Mouse (Mus musculus): ENCODE measurements at regions not wholly inside any gene's neighbourhood (a gene's known extent, or its start where the extent isn't known, plus 50 kb on each side); places are given as distances from the start of the nearest gene placed in this dataset.

GRCm38 (mm10) chr2:146565693-146566092 lies 53.5 kb upstream of the Ralgapa2 start:
- no peak for DNase-seq

GRCm38 (mm10) chr2:146568171-146568842 lies 56.2 kb upstream of the Ralgapa2 start:
- DNase-seq: no peak

- no peak for DNase-seq
These were observed 58.9 kb upstream of the Ralgapa2 start for GRCm38 (mm10) chr2:146571036-146571435.

DNA sequence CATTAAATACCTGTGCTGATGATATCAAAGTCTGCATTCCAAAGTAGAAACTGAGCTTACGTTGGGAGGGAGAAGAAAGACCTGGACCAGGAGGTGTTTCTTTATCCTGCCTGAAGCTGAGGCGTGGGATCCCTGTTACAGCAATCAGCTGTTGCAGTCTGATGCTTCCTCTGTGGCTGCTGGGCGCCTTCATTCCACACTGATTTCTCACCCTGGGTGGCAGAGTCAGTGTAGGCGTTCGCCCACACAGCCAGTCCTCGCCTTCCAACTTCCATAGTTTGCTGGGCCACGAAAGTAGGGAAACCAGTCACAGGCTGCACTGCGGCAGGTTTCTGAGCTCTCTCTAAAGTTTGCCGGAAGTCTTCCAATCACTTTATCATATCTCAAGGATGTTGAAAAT lies 59.7 kb upstream of the Ralgapa2 start:
- no peak for DNase-seq

- DNase-seq: no peak
These were observed 63.6 kb upstream of the Ralgapa2 start for GRCm38 (mm10) chr2:146575610-146576297.

- DNase-seq: no peak
These were observed 64.3 kb upstream of the Ralgapa2 start for GRCm38 (mm10) chr2:146576298-146576905.

DNA sequence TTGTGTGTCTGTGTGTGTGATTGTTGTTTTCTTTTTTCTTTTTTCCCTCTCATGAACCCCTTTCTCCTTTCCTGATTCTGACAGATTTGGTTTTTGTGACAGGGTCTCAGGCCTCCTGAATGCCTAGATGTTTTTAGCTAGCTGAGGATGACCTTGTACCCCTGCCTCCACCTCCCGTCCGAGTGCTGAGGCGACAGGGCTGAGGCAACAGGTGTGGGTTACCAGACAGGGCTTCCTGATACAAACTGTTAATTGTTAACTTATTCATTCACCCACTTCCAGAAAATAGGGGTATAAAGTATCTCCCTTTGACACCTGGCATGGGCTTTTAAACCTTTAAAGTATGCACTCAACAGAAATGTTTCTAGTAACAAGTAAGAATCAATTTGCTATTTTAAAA lies 65.0 kb upstream of the Ralgapa2 start:
- DNase-seq: no peak

DNA sequence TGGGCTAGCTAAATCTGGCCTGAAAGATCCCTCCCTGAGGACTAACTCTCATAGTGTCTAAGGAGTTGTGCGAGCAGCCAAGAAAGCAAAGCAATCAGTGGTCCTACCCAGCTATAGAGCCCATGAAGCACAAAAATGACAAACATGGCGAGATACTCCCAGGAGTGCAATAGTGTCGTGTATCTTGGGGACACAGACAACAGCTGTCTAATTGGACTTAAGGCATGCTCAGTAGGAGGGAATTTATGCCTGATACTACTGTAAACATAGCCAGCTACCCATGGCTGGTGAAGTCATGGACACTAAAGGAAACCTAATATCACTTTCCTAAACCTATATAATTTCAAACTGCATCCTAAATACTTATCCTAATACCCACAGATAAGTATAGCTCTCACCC lies 69.1 kb upstream of the Ralgapa2 start:
- DNase-seq: no peak

DNA sequence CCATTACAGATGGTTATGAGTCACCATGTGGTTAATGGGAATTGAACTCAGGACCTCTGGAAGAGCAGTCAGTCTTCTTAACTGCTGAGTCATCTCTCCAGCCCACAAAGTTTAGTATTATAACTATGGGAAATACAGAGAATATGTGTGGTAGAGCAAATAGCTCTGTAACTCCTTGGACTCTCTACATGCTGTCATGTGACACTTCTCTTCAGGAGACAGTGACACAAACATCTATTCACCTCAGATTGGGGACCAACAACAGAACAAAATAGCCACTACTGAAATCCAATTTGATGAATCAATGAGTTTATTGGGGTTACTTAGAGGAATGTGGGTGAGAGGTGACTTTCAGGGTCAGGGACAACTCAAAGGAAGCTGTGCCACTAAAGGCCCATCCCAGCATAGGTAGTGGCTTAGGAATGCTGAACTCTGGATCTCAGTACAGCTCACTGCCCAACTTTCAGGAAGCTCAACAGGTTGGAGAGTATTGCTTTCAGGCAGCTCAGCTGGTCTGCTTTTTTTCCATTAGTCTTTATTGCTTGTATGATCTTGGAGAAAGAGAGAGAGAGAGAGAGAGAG lies 71.8 kb upstream of the Ralgapa2 start:
- no peak for DNase-seq

DNA sequence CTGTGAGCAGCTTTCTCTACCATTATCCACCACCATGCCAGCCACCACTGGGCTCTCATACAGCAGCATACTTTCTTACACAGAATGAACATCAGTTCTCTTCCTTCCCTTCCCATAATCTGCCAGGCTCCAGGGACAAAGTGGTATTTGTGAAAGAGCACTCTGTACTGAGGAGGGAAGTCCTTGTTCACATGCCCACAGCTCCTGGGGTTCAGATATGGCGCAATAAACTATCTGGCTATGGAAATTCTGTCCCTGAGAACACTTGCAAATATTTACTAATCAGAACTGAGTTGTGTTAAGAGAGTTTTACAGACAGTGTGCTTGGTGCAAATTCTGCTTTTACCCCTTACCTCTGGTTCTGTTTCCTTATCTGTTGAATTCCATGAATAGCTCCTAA lies 74.2 kb upstream of the Ralgapa2 start:
- DNase-seq: no peak

GRCm38 (mm10) chr2:146586981-146587380 lies 74.8 kb upstream of the Ralgapa2 start:
- DNase-seq: no peak

DNA sequence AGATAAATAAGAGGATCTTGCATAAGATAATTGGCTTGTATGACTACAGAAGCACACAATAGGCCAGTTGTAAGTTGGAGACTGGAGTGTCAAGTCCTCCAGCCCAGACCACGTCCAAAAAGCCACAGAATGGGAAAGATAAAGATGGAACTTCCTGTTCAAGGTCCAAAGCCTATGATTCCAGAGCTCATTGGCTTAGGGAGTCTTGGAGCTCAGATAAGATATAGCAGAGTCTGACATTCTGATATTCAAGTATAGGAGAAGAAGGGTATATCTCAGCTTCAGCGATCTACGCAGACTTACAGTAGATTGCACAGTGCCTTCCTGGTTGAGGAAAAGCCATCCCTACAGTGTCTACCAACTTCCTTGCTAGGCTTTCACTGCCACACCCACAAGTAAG lies 77.7 kb upstream of the Ralgapa2 start:
- DNase-seq: no peak

- no peak for DNase-seq
These were observed 81.1 kb upstream of the Ralgapa2 start for GRCm38 (mm10) chr2:146593291-146593690.

DNA sequence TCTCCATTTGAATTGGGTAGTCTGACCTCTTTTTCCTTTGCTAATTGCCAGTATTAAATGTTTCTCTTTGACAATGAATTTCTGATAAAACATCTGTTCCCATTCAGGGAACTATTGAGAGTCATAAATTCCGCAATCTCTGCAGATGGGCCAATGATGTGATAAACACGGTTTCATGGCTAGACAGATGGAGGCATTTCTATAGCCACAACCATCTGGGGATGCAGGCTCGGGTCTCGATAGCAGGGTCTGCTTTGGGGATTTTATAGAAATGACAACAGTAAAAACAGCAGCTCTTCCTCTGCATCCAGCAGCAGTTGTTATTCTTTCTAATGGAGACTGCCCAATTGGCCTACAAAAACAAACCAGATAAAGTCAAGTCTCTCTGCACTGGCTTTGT lies 82.1 kb upstream of the Ralgapa2 start:
- no peak for DNase-seq

GRCm38 (mm10) chr2:146595673-146596072 lies 83.5 kb upstream of the Ralgapa2 start:
- no peak for DNase-seq

GRCm38 (mm10) chr2:146606170-146606569 lies 94.0 kb upstream of the Ralgapa2 start:
- no peak for DNase-seq

- DNase-seq: no peak
These were observed 98.8 kb upstream of the Ralgapa2 start for GRCm38 (mm10) chr2:146610896-146611295.

- peak; percentile 21 for DNase-seq
These were observed 99.9 kb upstream of the Ralgapa2 start for GRCm38 (mm10) chr2:146611886-146612521.

- DNase-seq: peak; percentile 7
These were observed 100.6 kb upstream of the Ralgapa2 start for GRCm38 (mm10) chr2:146612522-146613288.

DNA sequence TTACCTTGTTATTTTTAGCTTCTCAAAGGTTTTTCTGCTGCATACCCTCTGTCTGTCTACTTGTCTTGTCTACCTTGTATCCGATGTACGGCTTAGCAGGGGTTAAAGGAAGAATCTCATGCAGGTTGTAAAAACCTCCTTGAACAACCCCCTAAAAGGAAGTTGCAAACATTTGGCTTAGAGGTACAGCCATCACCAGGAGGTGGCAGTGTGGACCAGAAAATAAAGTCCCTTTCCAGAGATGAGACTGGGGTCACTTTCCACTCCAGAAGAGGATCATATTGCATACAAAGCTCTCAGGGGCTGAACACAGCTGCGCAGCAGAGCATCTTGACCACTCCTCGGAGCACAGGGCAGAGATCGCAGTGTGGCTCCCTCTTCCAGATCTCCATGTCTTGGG lies 109.0 kb upstream of the Ralgapa2 start:
- no peak for DNase-seq

- no peak for DNase-seq
These were observed 110.9 kb upstream of the Ralgapa2 start for GRCm38 (mm10) chr2:146623052-146623451.

DNA sequence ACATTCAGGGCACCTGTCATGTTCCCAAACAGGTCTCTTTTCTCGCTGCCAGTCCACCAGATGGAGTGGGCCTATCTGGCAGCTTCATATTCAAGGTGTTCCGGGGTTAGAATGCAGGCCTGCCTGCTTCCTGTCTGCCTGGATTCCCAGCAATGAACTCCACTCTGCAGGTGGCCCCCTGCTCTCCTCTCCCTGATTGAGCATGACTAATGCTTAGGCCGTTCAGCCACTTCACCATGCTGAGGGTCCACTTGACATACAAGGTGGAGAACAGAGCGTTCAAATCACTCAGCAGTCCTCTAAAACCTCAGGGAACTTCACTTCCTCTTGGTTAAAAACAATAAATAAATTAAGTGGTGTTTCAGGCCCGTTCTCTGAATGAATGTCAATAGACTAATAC lies 112.1 kb upstream of the Ralgapa2 start:
- DNase-seq: no peak

All from cerebellum, adult 9-11 months (tissue).